Mouse (Mus musculus) gastrocnemius, adult 2 months (tissue): ENCODE measurements around the gene Gpr89. TPM values are rescaled to one million over a fixed set of nuclear protein-coding genes. Genes with fewer than 3 reads are reported as not detected.

ENCODE experiments used
- DNase-seq: peaks from one replicate; pipeline ENCODE4 v3.0.0; 2022
- H3K27ac ChIP-seq: fragments of 200-600 bp; 2 replicates; pipeline ENCODE4 v1.8.1; 2022; ENCODE audit warnings: mild to moderate bottlenecking
- H3K4me3 ChIP-seq: fragments of 200-600 bp; 2 replicates; pipeline ENCODE4 v1.8.1; 2022; ENCODE audit warnings: mild to moderate bottlenecking, moderate library complexity
- CTCF ChIP-seq: fragments of 200-600 bp; IDR thresholded peaks from 2 replicates; pipeline ENCODE4 v1.8.1; 2022; ENCODE audit warnings: antibody characterized with exemption, mild to moderate bottlenecking, moderate library complexity
- intact Hi-C: fragments of 180-260 bp; cut with DNase I; formaldehyde crosslinking; loops from one replicate; pipeline ENCODE4 v1.15.1; 2025
- total RNA-seq, 2 experiments: library from RNA; stranded (reverse); gene quantifications; 2 replicates each; pipeline ENCODE4 v1.2.3; 2021

Gpr89 gene
- total RNA-seq, 2 experiments from 2014 or later, result 17.3 to 17.8 TPM

DNA sequence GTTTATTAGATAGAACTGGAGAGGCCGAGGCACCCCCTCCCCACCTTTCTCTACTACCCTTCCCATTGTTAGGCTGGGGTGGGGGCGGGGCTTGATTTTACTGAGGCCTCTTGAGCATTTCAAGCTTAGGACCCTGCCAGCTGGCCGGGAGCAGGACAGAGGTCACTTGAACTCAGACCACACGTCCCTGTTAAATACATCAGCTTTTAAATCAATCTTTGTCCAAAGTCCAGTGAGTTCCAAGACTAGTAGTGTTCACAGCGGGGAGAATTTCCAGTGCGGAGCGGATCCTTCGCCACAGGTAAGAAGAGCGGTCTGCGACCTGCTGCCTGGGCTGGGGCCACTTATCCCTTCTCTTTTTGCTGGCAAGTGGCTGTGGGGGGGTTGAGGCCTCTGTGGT, 75.3 kb downstream of the Gpr89 start:
- Histone ChIP-seq H3K27ac (no peak overlapping the region), H3K4me3 (no peak overlapping the region)
- no peak for TF ChIP-seq CTCF
- no peak for DNase-seq
- intact Hi-C loops, result no loop called here

- no peak within 1 kb of the TSS for H3K4me3 ChIP-seq
- intact Hi-C loops, result no loop called here
- no peak for DNase-seq
- TF ChIP-seq CTCF, result no peak
- H3K27ac ChIP-seq, result no peak within 1 kb of the TSS
Measured at GRCm38 (mm10) chr3:96828984-96829383, 76.2 kb downstream of the Gpr89 start, which contains the start of the genes Pdzk1 and Cd160. Gene Pdzk1, plus strand, starts transcription at chr3:96829284. Gene Cd160, minus strand, starts transcription at chr3:96829351.

GRCm38 (mm10) chr3:96828308-96828864, 76.8 kb downstream of the Gpr89 start:
- intact Hi-C loops, result no loop called here

DNA sequence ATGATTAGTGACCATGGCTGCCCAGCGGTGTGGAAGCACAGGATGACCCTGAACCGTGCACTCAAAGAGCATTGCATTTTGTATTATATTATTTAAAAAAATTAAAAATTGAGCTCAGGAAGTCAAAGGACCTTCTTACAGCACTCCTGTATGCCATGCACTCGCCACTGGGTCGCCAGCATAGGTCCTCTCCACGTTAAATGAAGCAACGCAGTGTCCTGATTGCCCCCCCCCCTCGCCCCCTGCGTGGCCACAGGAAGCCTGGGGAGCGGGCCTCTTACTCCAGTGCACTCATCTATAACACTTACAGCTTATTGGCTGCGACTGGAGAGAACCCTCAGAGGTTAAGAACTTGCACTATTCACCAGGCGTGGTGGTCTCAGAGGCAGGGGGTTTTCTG, 79.9 kb downstream of the Gpr89 start:
- no peak for TF ChIP-seq CTCF
- no peak overlapping the region for H3K4me3 ChIP-seq
- intact Hi-C loops, result no loop called here
- DNase-seq, result no peak
- no peak overlapping the region for H3K27ac ChIP-seq

More at GRCm38 (mm10) chr3:96828308-96828864, 76.8 kb downstream of the Gpr89 start:
- H3K4me3 ChIP-seq, result no peak overlapping the region
- no peak for DNase-seq
- TF ChIP-seq CTCF, result no peak
- no peak overlapping the region for H3K27ac ChIP-seq

GRCm38 (mm10) chr3:96824614-96825013, 80.5 kb downstream of the Gpr89 start:
- no peak for TF ChIP-seq CTCF
- DNase-seq, result no peak
- H3K27ac ChIP-seq, result no peak overlapping the region
- intact Hi-C loops, result no loop called here
- no peak overlapping the region for H3K4me3 ChIP-seq

DNA sequence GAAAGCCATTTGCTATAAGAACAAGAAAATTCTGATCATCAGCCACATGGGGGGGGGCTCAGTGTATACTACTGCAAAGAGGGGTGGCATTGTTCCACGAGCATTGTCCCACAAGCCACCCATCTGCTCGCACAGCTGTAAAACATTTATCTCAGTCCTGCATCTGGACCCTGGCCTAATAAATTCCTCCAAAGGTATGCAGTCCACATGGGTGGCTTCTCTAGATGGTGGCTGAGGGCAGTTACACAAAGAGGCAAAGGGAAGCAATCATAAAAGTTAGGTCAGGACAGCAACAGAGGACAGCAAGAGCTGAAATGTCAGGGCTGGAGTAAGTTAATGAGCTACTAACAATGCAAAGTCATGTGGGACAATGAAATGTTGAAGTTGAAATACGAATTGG, 81.4 kb downstream of the Gpr89 start:
- Histone ChIP-seq H3K27ac (no peak overlapping the region), H3K4me3 (no peak overlapping the region)
- DNase-seq, result no peak
- intact Hi-C loops, result no loop called here
- no peak for TF ChIP-seq CTCF

GRCm38 (mm10) chr3:96821581-96821980, 83.6 kb downstream of the Gpr89 start:
- H3K27ac ChIP-seq, result no peak overlapping the region
- intact Hi-C loops, result no loop called here
- no peak for TF ChIP-seq CTCF
- H3K4me3 ChIP-seq, result no peak overlapping the region
- DNase-seq, result no peak

DNA sequence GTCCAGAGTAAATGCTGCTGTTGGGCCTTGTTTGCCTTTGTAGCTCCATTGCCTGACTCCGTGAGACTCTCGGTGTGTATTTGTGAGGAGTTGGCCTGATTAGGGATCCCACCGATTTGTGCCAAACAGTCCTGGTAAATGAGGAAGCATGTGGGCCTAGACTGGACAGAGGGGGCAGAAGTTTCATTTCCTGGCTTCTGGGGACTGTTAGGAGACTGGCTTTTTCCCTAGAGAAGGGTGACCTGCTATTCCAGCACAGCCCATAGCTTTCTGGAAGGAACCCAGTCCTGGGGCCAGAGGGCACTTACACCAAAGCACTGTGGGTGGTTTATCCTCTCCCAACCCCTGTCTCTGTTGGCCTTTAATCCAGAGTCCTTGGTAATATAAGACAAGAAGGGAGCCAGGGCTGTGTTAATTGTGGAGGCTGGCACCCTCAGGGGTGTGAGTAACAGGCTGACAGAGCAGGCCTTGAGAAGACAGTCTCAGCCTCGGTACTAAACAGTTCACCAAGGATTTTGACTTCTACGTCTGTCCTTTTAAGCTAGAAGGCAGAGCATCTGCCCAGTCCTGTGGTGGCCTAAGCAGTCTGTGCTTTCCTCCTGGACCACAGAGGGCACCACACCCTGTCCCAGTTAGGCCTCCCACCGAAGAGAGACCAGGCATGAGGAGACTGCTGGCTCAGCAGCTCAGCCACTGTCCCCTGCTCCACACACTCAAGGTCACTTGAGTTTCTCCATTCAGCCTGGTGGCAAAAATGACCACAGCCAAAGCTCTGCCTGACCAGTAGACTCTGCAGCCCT, 84.8 kb downstream of the Gpr89 start:
- no peak for DNase-seq
- Histone ChIP-seq H3K4me3 (no peak overlapping the region), H3K27ac (no peak overlapping the region)
- intact Hi-C loops, result no loop called here
- no peak for TF ChIP-seq CTCF

Other genes with a start within 250 kb of the Gpr89 start
- under 1 TPM; 0.22 to 0.26 TPM for gene Ankrd35, start 235.2 kb downstream of the Gpr89 start, total RNA-seq
- 1 to 10 TPM; 5.5 to 5.6 TPM for gene Pias3, start 209.0 kb downstream of the Gpr89 start, total RNA-seq
- under 1 TPM; 0.31 to 0.73 TPM for gene Nudt17, start 196.8 kb downstream of the Gpr89 start, total RNA-seq
- 10 to 100 TPM; 23.2 to 24.3 TPM for gene Polr3c, start 177.7 kb downstream of the Gpr89 start, total RNA-seq
- gene Rnf115, start 177.7 kb downstream of the Gpr89 start, total RNA-seq, result 10 to 100 TPM; 60.7 to 69.3 TPM
- gene Pdzk1, start 76.1 kb downstream of the Gpr89 start, total RNA-seq, result not detected
- not detected for gene Cd160, start 76.0 kb downstream of the Gpr89 start, total RNA-seq
- gene Gja5, start 653 bp downstream of the Gpr89 start, total RNA-seq, result 1 to 10 TPM; 1.9 to 2.7 TPM
- not detected for gene Gja8, start 20.7 kb upstream of the Gpr89 start, total RNA-seq